Mouse (Mus musculus) frontal cortex, postnatal 36 days (tissue): ENCODE results near the gene Gm8300.
"Not testable (repeated sequence)": the region's sequence is repeated elsewhere in the genome, so short reads cannot be mapped to it uniquely, and the experiment has no call there.

Experiments used
- DNase-seq, 2 experiments: peaks; one replicate each; pipeline ENCODE4 v3.0.0; 2022; ENCODE audit warnings: low spot score in 2 of 2

Gm8300 gene

DNA sequence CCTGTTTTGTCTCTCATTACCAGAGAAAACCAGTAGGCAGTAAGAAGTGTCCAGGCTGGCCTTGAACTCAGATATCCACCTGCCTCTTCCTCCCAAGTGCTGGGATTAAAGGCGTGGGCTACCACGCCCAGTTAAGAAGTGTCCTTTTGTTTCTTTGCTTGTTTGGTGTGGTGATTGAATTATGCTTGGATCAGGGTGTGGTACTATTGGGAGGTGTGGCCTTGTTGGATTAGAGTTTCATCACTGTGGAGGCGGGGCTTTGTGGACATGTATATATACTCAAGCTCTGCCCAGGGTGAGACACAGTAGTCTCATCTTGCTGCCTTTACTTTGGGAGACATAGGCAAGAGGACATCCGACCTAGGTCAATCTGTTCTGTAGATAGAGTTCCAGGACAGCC, at the start of gene Gm8300:
Gene Gm8300 (plus strand): TSS at position 301 of the 400 bp plus-strand sequence.
- DNase-seq: not testable (repeated sequence)

DNA sequence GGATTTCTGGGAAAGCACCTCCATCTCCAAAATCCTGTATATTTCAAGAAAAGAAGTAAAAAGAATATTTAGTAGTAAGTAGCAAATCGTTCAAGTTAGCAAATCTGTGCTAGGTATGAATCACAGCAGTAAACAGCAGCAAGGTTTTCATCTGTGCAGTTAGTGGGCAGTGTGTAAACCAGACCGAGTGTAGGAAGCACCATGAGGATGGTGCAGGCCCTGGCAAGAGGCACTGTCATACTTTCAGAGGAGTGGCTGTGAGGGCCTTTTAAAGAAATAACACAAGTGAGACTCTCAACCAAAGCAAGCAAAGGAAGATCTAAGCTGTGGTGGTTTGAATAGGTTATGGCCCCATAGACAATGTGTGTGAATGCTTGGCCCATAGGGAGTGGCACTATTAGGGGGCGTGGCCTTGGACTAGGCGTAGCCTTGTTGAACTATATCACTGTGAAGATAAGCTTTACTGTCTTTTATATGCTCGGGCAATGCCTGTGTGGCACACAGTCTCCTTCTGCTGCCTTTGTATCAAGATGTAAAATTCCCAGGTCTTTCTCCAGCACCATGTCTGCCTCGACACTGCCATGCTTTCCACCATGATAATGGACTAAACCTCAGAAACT, 49.3 kb upstream of the Gm8300 start:
- no peak for DNase-seq

DNA sequence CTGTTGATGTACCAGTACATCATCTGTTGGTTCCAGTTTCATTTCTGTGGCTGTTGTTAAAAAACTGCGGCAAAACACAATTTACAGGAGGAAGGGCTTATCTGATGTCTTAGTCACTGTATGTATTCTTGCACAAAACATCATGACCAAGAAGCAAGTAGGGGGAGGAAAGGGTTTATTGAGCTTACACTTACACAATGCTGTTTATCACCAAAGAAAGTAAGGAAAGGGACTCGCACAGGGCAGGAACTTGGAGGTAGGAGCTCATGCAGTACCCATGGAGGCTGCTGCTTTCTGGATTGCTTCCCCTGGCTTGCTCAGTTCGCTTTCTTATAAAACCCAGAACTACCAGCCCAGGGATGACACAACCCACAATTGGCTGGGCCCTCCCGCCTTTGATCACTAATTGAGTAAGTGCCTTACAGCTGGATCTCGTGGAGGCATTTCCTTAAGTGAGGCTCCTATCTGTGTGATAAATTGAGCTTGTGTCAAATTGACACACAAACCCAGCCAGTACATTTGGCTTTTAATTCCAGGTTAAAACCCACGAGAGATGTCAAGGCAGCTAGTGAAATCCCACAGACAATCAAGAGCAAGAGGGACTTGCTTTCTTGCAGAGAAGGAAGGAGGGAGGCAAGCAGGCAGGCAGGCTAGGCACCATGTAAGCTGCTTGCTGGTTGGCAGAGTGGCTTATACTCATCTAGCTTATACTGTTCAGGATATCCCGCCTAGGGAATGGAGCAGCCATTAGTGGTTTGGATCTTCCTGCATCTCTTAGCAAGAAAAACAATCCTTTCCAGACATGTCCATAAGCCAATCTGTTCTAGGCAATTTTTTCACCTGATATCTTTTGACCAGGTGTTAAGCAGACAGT, 43.6 kb upstream of the Gm8300 start:
- no peak for DNase-seq

DNA sequence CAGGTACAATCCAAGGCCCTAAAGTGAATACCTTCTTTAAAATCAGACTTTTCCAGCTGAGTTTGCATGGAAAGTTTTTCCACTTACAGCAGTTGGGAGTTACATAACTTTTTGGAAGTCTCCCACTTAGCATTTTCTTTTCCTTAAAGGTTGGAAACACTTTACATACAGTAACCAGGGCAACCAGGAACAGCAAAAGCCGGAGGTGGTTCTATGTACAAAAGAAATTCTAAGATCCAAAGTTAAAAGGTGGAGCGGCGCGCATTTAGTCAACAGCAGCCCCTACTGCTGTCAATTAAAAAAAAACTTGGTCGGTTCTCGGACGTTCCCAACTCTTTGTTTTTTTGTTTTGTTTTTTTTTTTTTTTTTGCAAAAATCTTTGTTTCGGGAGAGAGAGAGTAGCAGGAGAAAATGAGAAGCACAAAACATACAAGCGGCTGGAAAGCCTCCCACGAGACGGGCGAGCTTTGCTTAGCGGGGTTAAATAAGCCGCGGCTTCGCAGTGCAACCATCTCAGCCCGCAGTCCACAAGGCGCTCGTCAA, 42.6 kb upstream of the Gm8300 start:
- peak in 1 of 2 experiments; percentile 46 for DNase-seq

DNA sequence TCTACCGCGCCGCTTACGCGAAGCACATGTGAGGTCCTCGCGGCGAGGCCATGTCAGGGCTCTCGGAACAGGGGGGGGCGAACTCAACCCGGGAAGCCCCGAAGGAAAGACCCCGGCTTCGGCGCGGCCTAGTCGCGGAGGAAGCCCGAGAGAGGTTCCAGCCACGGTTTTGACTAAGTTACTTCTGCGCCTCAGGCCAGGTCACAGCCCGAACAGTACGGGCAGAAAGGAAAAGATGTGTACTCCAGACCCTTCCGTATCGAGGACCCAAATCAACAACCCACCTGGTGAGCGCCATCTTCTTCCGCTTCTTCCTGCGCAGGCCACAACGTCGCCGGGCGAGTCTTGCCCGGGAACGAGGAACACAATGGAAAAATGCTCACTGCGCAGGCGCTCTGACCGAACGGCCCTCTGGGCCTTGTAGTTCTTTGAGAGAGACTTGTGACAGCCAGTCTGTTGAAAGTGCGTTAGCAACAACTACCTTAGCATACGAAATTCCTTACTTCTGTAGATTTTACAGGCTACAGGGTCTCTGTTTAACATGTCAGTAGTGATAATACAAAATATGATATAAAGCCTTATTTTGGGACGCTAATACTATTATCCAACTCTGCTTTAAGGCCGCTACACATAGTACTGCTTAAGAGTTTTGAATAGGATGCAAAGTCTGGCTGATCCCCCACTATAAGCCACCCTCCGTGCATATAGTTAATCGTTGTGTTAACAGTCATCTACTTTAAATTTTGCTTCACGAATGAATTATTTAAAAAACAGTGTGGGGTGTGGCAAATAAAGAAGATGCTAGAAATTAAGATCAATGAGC, 41.9 kb upstream of the Gm8300 start, which contains the start of gene Snw1:
Gene Snw1 (minus strand): TSS at position 311 of the 823 bp plus-strand sequence.
- peak; percentile 93 to 97 for DNase-seq

DNA sequence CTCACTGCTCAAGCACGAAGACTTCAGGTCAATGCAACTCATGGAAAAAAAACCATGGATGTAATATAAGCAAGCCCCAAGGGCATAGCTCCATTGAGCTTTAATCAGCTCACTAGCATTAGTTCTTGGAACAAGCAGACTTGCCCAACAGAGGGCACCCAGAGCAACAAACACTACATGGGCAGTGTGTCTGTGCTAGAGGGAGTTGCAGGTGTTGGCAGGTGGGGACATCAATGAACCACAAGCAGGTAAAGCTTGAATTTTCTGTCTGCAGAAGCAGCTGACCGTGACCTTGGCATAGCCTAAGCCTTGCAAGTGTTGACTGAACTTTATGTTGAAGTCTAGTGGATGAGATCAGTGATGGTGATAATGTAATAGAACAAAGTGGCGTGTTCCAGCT, 39.4 kb upstream of the Gm8300 start:
- DNase-seq: no peak

DNA sequence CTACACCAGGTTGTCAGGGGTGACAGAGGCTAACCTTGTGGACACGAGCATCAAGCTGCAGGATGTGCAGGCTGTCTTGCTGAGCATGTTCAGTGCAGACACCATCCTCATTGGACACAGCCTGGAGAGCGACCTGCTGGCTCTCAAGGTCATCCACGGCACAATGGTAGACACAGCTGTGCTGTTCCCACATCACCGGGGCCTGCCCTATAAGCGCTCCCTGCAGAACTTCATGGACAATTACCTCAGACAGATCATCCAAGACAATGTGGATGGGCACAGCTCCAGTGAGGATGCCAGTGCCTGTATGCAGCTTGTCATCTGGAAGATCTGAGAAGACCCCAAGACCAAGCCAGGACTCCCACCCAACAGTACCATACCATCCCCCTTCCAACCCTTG, 31.6 kb upstream of the Gm8300 start:
- not testable (repeated sequence) for DNase-seq

DNA sequence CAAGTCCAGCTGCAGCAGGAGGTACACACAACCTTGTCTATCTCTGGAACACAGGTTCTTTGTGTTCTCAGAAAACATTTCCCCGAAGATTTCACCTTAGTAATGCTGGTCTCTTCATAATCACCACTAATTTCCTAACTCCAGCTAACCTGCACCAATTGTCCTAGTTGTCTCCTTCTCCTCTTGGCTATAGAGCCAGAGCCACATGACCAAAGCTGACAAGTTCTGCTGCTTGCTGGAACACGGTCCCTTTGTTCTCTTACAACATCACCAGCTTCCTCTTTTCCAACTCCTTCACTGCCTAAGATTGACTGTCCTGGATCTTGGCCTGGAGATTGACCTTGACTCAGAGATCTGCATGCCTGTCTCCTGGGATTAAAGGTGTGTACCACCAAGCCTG, 25.4 kb upstream of the Gm8300 start:
- DNase-seq: not testable (repeated sequence)

DNA sequence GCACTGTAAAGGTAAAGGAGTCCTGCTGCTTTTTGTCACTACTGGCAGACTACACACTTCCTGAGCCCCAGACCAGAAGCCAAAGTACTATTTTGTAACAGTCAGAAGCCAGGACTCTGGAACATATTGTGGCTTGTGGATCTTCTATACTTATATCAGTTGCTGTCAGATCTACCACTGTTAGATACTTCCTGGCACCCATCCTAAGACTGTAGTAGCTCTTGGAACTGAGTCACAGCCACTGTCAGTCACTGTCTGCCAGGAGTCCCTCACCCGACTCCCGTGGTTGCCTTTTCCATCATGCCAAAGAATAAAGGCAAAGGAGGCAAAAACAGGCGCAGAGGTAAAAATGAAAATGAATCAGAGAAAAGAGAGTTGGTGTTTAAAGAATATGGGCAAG, 19.7 kb upstream of the Gm8300 start, which contains the start of gene Gm5788:
Gene Gm5788 (plus strand): TSS at position 301 of the 400 bp plus-strand sequence.
- not testable (repeated sequence) for DNase-seq

DNA sequence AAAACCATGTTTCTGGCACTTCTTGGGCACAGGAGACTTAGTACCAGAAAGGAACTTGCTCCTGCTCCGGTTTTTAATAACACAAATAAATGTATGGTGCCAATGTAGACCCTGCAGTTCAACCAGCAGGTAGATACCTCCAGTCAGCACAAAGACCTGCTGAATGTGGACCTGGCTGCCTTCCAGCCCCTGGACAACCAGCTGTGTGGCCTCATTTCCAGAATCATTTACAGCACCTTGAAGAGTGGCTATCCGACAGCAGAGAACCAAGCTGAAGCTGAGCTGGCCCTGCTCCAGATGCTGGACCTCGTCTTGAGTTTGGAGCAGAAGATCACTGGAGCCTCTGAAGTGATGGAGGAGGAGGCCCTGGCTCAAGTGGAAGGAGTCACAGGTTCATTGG, 5.5 kb downstream of the Gm8300 start:
- DNase-seq: not testable (repeated sequence)

DNA sequence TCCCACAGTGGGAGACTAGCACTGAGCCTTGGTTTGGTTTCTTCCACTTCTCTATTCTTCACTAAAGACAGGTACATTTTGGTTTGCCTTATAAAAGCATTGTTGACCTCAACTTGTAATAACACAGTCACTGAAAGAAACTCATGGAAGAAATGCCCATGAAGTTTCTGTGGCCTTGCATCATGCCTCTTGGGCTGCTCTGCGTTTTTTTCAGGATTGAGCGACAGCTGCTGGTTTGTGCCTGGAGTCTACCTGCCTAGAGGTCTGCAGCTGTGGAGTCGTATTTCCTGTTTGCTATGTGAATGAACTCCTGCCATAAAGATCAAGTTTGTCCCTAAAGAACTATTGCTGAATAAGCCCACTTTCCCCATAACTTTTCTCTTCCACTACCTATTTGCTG, 29.8 kb downstream of the Gm8300 start:
- no peak for DNase-seq

DNA sequence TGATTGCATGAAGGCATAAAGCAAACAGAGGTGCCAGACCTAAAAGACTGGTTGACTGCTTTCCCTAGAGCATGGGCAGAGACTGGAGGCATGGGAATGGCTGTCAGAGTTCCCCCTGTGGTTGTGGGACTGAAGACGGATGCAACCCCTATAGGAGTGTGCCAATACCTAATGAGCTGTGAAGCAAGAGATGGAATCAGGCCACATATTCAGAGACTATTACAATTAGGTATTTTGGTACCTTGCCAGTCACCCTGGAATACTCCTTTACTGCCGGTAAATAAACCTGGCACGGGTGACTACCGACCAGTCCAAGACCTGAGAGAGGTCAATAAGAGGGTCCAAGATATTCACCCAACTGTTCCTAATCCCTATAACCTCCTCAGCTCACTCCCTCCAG, 36.5 kb downstream of the Gm8300 start:
- not testable (repeated sequence) for DNase-seq
